Mouse (Mus musculus) C2C12 (cell line): Measurements from ENCODE around the gene Ccr5.

Experiments
- CTCF ChIP-seq: IDR thresholded peaks from one replicate; pipeline ENCODE4 v1.5.1; 2011; ENCODE audit not compliant: control insufficient read depth, insufficient read depth, insufficient read length
- MYOG ChIP-seq: IDR thresholded peaks from one replicate; pipeline ENCODE4 v1.6.1; 2011; ENCODE audit not compliant: control insufficient read depth, insufficient read length; ENCODE audit errors: extremely low read depth

- TF ChIP-seq CTCF: no peak
- no peak for TF ChIP-seq MYOG
Measured at GRCm38 (mm10) chr9:124103199-124103598, 18.1 kb upstream of the Ccr5 start.
